Mouse (Mus musculus) liver, postnatal 0 days (tissue): ENCODE measurements around the gene Etv2.

Experiments used
- CTCF ChIP-seq: sonication (generic); IDR thresholded peaks from 2 replicates; pipeline ENCODE4 v1.5.1; 2016; ENCODE audit warnings: antibody characterized with exemption, low read depth
- EP300 ChIP-seq: IDR thresholded peaks from 2 replicates; pipeline ENCODE4 v1.6.1; 2016; ENCODE audit warnings: antibody characterized with exemption, low read depth, mild to moderate bottlenecking

- TF ChIP-seq EP300 (no peak), CTCF (no peak)
Measured at GRCm38 (mm10) chr7:30599933-30600353, 35.7 kb downstream of the Etv2 start.
